Mouse (Mus musculus): ENCODE measurements around the gene Trpc5. TPM values are rescaled to one million over a fixed set of nuclear protein-coding genes. Genes with fewer than 3 reads are reported as not detected.

Gene Trpc5
- polyA plus RNA-seq, 1 experiment from 2014 or later: 0.46 TPM

DNA sequence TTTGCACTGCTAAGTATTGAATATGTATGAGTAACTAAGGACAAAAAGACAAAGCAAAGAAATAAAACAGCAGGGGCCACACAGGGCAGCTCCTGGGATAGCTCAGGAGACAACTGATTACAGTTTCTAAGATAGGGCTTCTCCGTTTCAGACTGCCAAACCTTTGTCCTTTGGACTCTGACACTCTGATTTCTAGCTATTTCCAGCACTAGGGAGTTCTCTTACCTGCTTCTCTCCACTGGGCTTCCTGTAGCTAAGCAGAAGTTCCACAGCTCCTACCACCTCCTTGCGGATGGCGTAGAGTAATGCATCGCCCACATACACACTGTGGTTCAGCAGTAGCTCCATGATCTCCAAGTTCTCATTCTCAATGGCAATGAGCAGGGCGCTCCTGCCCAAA is 164.7 kb downstream of the Trpc5 start:
- no peak for ATAC-seq (ENCODE audit: low FRiP score, low read depth)
- Histone ChIP-seq H3K9ac (replicated peaks) (no peak overlapping the region), H3K4me3 (no peak overlapping the region), H3K36me3 (no peaks in the 10 kb centered on the region), H3K27me3 (no peaks in the 10 kb centered on the region; the same call in 1 of the 2 replicates), H3K4me1 (no peaks in the 10 kb centered on the region), H3K4me2 (replicated peaks) (no peak overlapping the region), H3K27ac (replicated peaks) (no peak overlapping the region), H3K9me3 (no peaks in the 10 kb centered on the region)
- WGBS: 79% methylated on average over 5 of the region's 5 CpGs

DNA sequence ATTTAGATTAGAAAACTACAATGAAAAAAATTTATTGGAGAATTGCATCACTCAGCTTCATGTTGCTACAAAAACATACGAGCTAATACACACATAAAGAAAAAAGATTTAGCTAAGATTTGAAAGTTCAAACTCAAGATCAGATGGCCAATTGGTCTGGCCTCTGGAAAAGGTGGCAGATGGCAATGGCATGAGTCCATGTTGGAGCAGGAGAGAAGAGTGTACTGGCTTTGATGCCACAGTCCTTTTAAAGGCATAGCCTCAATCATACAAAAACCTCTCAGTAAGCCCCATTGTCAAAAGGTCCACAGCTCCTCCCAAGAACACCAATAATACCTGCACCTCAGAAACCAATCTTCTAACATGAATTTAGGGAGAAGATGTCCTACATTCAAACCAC is 196.6 kb downstream of the Trpc5 start:
- no peak overlapping the region for H3K27ac ChIP-seq (replicated peaks)
- WGBS: 90% methylated on average over 1 of the region's 1 CpGs
- H3K27me3 ChIP-seq: no peaks in the 10 kb centered on the region
- no peaks in the 10 kb centered on the region for H3K36me3 ChIP-seq
- H3K4me2 ChIP-seq (replicated peaks): no peak overlapping the region
- no peak overlapping the region for H3K9ac ChIP-seq (replicated peaks)
- no peak for ATAC-seq (ENCODE audit: low FRiP score, low read depth)
- no peaks in the 10 kb centered on the region for H3K4me1 ChIP-seq
- H3K9me3 ChIP-seq: no peaks in the 10 kb centered on the region
- H3K4me3 ChIP-seq: no peak overlapping the region

DNA sequence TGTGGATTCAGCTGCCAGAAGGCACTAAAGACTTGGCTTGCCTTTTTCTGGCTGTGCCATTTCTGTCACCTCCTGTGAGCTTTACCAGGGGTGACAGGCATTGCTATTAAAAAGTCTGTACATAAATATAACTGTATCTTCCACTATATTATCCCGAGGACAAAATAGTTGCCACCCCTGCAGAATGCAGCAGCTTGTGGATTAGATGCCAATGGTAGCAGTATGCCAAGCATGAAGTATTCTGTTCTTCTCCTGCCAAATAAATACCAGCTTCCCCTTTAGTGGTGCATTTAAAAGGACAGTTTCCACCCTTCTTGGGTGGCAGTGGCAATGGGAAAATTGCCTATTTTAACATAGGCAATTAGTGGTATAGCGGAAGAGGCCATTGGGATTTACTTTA is 223.6 kb downstream of the Trpc5 start:
- Histone ChIP-seq H3K4me2 (replicated peaks) (no peak overlapping the region), H3K27ac (replicated peaks) (no peak overlapping the region), H3K9me3 (no peaks in the 10 kb centered on the region), H3K27me3 (0 out of 2 replicates have a peak, but pooled peaks cover 7% of the 10 kb centered on the region), H3K9ac (replicated peaks) (no peak overlapping the region), H3K4me3 (no peak overlapping the region), H3K36me3 (no peaks in the 10 kb centered on the region), H3K4me1 (no peaks in the 10 kb centered on the region)
- ATAC-seq (ENCODE audit: low FRiP score, low read depth): no peak
- whole genome bisulfite sequencing: 94% methylated on average over 2 of the region's 2 CpGs

DNA sequence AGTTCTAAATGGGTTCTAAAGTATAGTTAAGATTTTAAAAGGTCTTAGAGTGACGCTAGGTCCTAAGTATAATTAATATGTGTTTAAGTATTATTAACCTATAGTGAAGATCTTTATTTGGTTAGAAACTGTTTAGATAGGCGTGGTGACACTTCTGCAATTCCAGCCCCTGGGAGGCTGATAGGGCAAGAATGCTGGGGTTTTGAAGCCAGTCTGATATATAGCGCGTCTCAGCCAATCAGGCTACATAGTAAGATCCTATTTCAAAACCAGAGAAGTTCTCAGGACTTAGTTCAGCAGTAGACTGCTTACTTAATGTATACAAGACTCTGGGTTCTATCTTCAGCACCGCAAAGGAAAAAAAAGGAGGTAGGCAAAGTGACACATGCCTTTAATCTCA is 231.7 kb downstream of the Trpc5 start, which contains the start of gene Trpc5os:
Trpc5os (plus strand) TSS at position 301 of the 400 bp plus-strand sequence.
- no peak within 1 kb of the TSS for H3K27ac ChIP-seq (replicated peaks)
- H3K9me3 ChIP-seq: no peaks in the 10 kb centered on the region

DNA sequence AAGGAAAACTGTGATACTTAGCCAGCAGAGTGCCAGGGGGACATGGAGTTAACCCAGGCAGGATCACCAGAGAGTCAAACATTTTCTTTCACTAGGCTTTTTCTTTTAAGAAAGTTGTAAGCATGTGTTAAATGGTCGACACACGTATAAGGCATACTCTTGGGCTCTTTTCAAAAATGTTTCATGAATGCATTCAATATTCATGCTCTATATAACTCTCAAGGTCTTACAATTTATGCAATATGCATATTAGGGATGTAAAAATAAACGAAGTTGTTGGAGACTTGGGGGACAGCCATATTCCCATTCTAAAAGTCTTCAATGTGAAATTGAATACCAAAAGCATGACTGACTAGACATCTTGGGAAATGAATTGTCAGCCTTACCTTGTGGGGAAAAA is 264.1 kb downstream of the Trpc5 start:
- Histone ChIP-seq H3K27me3 (no peaks in the 10 kb centered on the region), H3K9ac (replicated peaks) (no peak overlapping the region), H3K36me3 (no peaks in the 10 kb centered on the region), H3K4me2 (replicated peaks) (no peak overlapping the region), H3K4me3 (no peak overlapping the region), H3K9me3 (no peaks in the 10 kb centered on the region), H3K27ac (replicated peaks) (no peak overlapping the region), H3K4me1 (no peaks in the 10 kb centered on the region)
- ATAC-seq (ENCODE audit: low FRiP score, low read depth): no peak
- 86% methylated on average over 3 of the region's 3 CpGs for WGBS

More for the DNA sequence above, 231.7 kb downstream of the Trpc5 start, which contains the start of gene Trpc5os:
- no peak within 1 kb of the TSS for H3K4me2 ChIP-seq (replicated peaks)
- H3K4me3 ChIP-seq: no peak within 1 kb of the TSS
- no peaks in the 10 kb centered on the region; the same call in 1 of the 2 replicates for H3K27me3 ChIP-seq
- ATAC-seq (ENCODE audit: low FRiP score, low read depth): no peak
- no peak within 1 kb of the TSS for H3K9ac ChIP-seq (replicated peaks)
- H3K36me3 ChIP-seq: no peaks in the 10 kb centered on the region
- H3K4me1 ChIP-seq: no peaks in the 10 kb centered on the region
- 89% methylated on average over 5 of the region's 5 CpGs for WGBS

DNA sequence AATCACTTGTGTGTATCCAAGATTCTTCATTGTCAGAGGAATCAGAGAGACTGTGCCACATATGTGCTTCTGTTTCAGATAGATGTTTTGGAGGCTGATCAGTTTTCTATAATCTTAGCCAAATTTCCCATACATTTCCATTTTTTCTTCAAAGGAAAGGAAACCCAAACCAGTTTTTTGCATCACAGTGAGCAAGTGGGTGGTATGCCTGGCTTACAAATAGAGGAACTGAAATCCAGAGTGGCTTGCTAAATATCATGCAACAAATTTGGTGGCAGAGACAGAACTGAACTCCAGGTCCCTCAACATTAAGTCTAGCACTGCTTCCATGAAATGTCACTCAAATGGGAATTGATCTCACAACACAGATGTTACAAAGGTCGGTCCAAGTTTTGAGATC is 266.9 kb downstream of the Trpc5 start:
- no peaks in the 10 kb centered on the region for H3K4me1 ChIP-seq
- H3K4me2 ChIP-seq (replicated peaks): no peak overlapping the region
- no peaks in the 10 kb centered on the region for H3K36me3 ChIP-seq
- H3K4me3 ChIP-seq: no peak overlapping the region
- no peaks in the 10 kb centered on the region for H3K9me3 ChIP-seq
- H3K9ac ChIP-seq (replicated peaks): no peak overlapping the region
- H3K27me3 ChIP-seq: no peaks in the 10 kb centered on the region
- WGBS: 96% methylated on average over 1 of the region's 1 CpGs
- no peak overlapping the region for H3K27ac ChIP-seq (replicated peaks)
- no peak for ATAC-seq (ENCODE audit: low FRiP score, low read depth)

DNA sequence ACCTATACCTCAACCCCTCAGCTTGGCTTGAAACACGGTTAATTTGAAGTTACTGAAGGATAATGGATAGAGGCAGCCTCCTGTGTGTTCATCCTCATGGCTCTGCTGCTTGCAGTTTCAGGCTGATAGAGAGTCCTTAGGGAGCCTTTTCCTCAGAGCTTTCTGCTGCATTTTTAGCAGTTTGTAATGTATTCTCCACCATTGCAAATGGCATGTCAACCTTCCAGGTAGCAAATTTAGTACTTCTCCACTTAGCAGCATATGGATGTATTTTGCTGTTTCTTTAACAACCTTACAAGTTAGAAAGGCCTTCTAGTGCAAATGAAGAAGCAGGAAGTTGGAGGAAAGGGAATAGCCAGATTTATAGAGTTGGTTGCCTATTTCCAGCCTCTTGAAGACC is 267.7 kb downstream of the Trpc5 start:
- no peaks in the 10 kb centered on the region for H3K9me3 ChIP-seq
- WGBS: 74% methylated on average over 1 of the region's 1 CpGs
- no peaks in the 10 kb centered on the region for H3K36me3 ChIP-seq
- no peak for ATAC-seq (ENCODE audit: low FRiP score, low read depth)
- H3K27me3 ChIP-seq: no peaks in the 10 kb centered on the region
- H3K4me2 ChIP-seq (replicated peaks): no peak overlapping the region
- no peak overlapping the region for H3K4me3 ChIP-seq
- H3K27ac ChIP-seq (replicated peaks): no peak overlapping the region
- no peak overlapping the region for H3K9ac ChIP-seq (replicated peaks)
- H3K4me1 ChIP-seq: no peaks in the 10 kb centered on the region

DNA sequence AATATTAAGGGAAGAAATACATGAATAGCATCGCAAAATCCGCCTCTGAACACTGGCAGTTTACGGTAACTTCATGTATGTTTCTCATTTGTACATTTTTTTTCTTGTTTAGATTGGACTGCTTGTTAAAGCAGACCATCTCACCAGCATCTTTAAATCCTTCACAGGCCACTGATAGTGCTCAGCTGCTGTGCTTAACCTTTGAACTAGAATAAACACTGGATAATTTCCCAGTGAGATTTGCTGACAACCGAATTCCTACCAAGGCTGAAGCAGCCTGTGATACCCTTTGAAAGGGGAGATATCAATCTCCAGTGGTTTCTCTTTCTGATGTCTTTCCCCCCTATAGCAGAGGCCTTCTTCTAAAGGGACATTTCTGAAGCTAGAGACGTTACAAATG is 279.9 kb downstream of the Trpc5 start:
- no peak overlapping the region for H3K4me3 ChIP-seq
- no peaks in the 10 kb centered on the region for H3K36me3 ChIP-seq
- ATAC-seq (ENCODE audit: low FRiP score, low read depth): no peak
- no peak overlapping the region for H3K9ac ChIP-seq (replicated peaks)
- 73% methylated on average over 5 of the region's 5 CpGs for WGBS
- no peak overlapping the region for H3K27ac ChIP-seq (replicated peaks)
- H3K4me1 ChIP-seq: no peaks in the 10 kb centered on the region
- H3K9me3 ChIP-seq: no peaks in the 10 kb centered on the region
- H3K4me2 ChIP-seq (replicated peaks): no peak overlapping the region
- H3K27me3 ChIP-seq: no peaks in the 10 kb centered on the region

DNA sequence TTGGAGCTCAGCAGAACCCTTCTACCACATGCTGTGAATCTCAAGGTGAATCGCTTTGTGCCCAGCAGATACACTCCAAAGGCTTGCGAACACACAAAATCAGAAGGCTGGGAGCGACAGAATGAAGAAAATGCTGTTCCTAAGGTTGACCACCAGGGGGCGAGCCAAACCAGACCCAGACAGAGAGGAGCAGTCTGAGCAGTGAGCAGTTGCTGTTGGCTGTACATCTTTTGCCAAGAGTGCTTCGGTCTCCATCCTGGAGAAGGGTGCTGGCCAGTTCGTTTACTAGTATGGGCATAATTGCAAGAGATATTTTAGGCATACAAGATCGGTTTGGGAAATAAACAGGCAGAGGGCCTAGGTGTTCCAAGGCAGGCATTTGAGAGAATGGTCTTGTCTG is 284.5 kb downstream of the Trpc5 start:
- H3K9ac ChIP-seq (replicated peaks): no peak overlapping the region
- no peaks in the 10 kb centered on the region for H3K27me3 ChIP-seq
- H3K36me3 ChIP-seq: no peaks in the 10 kb centered on the region
- H3K27ac ChIP-seq (replicated peaks): no peak overlapping the region
- no peaks in the 10 kb centered on the region for H3K9me3 ChIP-seq
- H3K4me1 ChIP-seq: no peaks in the 10 kb centered on the region
- WGBS: 36% methylated on average over 7 of the region's 7 CpGs
- no peak overlapping the region for H3K4me3 ChIP-seq
- H3K4me2 ChIP-seq (replicated peaks): no peak overlapping the region
- peak; percentile 56; the same call in 1 of the 2 replicates for ATAC-seq (ENCODE audit: low FRiP score, low read depth)

DNA sequence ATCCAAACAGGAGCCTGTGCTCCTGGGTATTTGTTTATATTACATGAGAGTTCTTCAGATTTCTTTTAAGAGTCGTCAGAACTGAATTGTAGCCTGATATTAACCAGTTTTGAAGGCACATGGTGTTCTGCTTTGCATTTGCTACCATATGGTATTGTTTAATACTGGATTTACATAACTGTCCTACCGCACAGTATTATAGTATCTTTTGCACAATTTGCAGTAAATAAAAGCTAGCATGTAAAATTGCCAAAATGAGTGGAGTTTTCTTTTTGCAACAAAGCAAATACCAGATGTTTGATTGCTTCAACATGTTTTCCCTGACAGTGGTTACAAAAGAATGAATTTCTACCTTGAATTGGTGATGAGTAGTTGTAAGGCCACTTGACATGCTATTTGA is 313.8 kb downstream of the Trpc5 start:
- WGBS: 82% methylated on average over 2 of the region's 2 CpGs
- Histone ChIP-seq H3K9me3 (no peaks in the 10 kb centered on the region), H3K9ac (replicated peaks) (no peak overlapping the region), H3K36me3 (0 out of 2 replicates have a peak, but pooled peaks cover 5% of the 10 kb centered on the region), H3K4me1 (no peaks in the 10 kb centered on the region), H3K4me2 (replicated peaks) (no peak overlapping the region), H3K4me3 (no peak overlapping the region), H3K27ac (replicated peaks) (no peak overlapping the region), H3K27me3 (no peaks in the 10 kb centered on the region)
- no peak for ATAC-seq (ENCODE audit: low FRiP score, low read depth)

DNA sequence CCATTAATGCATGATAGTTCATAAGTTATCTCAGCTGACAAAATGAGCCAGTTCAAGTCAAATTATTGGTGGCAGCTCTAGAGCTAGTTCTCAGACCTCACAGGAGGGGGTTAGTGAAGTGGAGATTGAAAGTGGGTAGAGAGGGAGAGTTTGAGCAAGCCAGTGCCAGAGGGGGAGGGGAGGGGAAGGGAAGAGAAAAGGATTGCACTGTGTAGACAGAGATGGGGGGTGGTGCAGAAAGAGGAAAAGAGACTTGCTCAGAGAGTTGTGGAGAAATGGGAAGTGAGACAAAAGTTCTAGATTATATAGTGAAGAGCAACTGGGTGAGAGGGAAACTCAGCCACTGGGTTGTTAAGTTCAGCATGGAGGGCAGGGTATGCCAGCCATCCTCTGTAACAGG is 349.6 kb downstream of the Trpc5 start:
- ATAC-seq (ENCODE audit: low FRiP score, low read depth): no peak
- Histone ChIP-seq H3K9ac (replicated peaks) (no peak overlapping the region), H3K27me3 (no peaks in the 10 kb centered on the region), H3K4me1 (no peaks in the 10 kb centered on the region), H3K9me3 (no peaks in the 10 kb centered on the region), H3K4me3 (no peak overlapping the region), H3K4me2 (replicated peaks) (no peak overlapping the region), H3K27ac (replicated peaks) (no peak overlapping the region), H3K36me3 (no peaks in the 10 kb centered on the region)

DNA sequence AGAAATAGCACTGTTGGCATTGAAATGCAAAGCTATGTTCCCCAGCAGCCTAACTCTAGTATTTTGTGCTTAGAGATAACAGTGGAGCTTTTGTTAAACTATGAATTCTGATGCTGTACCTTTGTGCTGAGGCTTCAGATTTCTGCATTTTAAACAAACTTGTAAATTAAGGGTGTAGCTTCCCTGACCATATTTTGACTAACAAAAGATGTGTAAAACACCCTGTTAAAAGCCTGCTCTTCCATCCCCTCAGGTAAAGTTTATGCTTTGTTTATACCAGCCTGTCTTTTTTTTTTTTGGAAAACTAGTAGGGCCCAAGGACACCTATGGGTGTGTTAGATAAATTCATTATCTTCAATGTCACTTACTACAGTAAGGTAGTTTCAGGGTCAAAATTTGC is 350.0 kb downstream of the Trpc5 start:
- Histone ChIP-seq H3K36me3 (no peaks in the 10 kb centered on the region), H3K4me3 (no peak overlapping the region), H3K27me3 (no peaks in the 10 kb centered on the region), H3K9me3 (no peaks in the 10 kb centered on the region), H3K4me2 (replicated peaks) (no peak overlapping the region), H3K27ac (replicated peaks) (no peak overlapping the region), H3K9ac (replicated peaks) (no peak overlapping the region), H3K4me1 (no peaks in the 10 kb centered on the region)
- no peak for ATAC-seq (ENCODE audit: low FRiP score, low read depth)

DNA sequence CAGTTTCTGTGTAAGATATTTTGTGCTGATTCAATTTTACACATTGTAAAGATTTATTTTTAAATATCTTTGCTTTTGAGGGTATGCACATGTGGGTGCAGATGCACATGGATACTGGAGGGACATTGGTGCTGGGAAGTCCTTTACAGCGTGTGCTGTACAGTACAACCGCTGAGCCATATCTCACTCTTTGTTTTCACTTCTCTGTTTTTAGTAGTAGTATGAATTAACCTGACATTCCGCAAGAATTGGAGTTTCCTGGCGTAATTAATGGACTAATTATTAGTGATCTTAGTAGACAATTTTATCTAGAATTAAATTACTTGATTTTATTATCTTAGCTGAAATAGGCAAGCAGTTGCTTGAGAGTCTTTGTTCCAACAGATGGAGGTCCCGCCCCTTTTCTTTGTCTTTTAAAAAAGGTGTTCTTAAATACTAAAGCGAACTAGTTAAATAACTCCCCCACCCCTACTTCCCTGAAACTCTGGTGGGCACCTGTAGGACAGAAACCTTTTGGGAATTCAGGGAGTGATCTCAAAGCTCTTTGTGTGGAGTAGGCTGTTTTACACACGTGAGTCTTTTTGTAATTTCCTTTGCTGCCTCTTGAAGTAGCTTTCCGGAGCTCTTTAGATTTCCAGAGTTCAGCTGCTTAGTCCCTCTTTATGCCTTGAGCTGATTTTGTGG is 352.5 kb downstream of the Trpc5 start:
- WGBS: 38% methylated on average over 8 of the region's 8 CpGs
- H3K27me3 ChIP-seq: no peaks in the 10 kb centered on the region
- H3K9ac ChIP-seq (replicated peaks): no peak overlapping the region
- no peak overlapping the region for H3K4me2 ChIP-seq (replicated peaks)
- no peaks in the 10 kb centered on the region for H3K9me3 ChIP-seq
- no peaks in the 10 kb centered on the region for H3K4me1 ChIP-seq
- H3K4me3 ChIP-seq: no peak overlapping the region
- no peak for ATAC-seq (ENCODE audit: low FRiP score, low read depth)
- H3K36me3 ChIP-seq: no peaks in the 10 kb centered on the region
- H3K27ac ChIP-seq (replicated peaks): no peak overlapping the region

Data from midbrain, embryonic 12.5 days (tissue).